Mouse (Mus musculus) limb, embryonic 14.5 days (tissue): ENCODE results near the gene Abhd17a. TPM values are rescaled to one million over a fixed set of nuclear protein-coding genes. Genes with fewer than 3 reads are reported as not detected.

Experiments
- ATAC-seq: fragments of 200-750 bp; cut with Nextera tagmentation; 2 replicates; pipeline ENCODE4 v1.8.0; 2017; ENCODE audit warnings: low read depth, moderate number of reproducible peaks, moderate TSS enrichment; ENCODE audit not compliant: low FRiP score
- DNase-seq: peaks from one replicate; pipeline ENCODE4 v3.0.0-alpha.2; 2015; ENCODE audit warnings: low spot score
- H3K27ac ChIP-seq: fragments of 300-500 bp; sonication (generic); replicated peaks from 2 replicates; pipeline ENCODE4 v1.5.1; 2014; ENCODE audit warnings: low read depth, mild to moderate bottlenecking, low read length, moderate library complexity, mixed read lengths
- H3K27me3 ChIP-seq: fragments of 300-500 bp; sonication (generic); 2 replicates; pipeline ENCODE4 v1.6.1; 2014; ENCODE audit warnings: low read length, mixed read lengths; ENCODE audit not compliant: control insufficient read depth, insufficient read depth
- H3K36me3 ChIP-seq: fragments of 300-500 bp; sonication (generic); 2 replicates; pipeline ENCODE4 v1.6.1; 2014; ENCODE audit warnings: mild to moderate bottlenecking, low read length, moderate library complexity, mixed read lengths; ENCODE audit not compliant: control insufficient read depth, insufficient read depth
- H3K4me1 ChIP-seq: fragments of 300-500 bp; sonication (generic); 2 replicates; pipeline ENCODE4 v1.6.1; 2014; ENCODE audit warnings: antibody characterized with exemption, low read length, mixed read lengths; ENCODE audit not compliant: control insufficient read depth, insufficient read depth
- H3K4me2 ChIP-seq: fragments of 300-500 bp; sonication (generic); replicated peaks from 2 replicates; pipeline ENCODE4 v1.6.1; 2014; ENCODE audit warnings: low read depth, mild to moderate bottlenecking, low read length, moderate library complexity; ENCODE audit not compliant: severe bottlenecking
- H3K4me3 ChIP-seq: fragments of 300-500 bp; sonication (generic); replicated peaks from 2 replicates; pipeline ENCODE4 v1.5.1; 2014; ENCODE audit warnings: low read length
- H3K9ac ChIP-seq: fragments of 300-500 bp; sonication (generic); 2 replicates; pipeline ENCODE4 v1.6.1; 2014; ENCODE audit warnings: mild to moderate bottlenecking, low read depth, low read length, moderate library complexity; ENCODE audit not compliant: severe bottlenecking
- H3K9me3 ChIP-seq: fragments of 300-500 bp; sonication (generic); 2 replicates; pipeline ENCODE4 v1.6.1; 2016; ENCODE audit warnings: low read length; ENCODE audit not compliant: control insufficient read depth
- POLR2A ChIP-seq: fragments of 200-500 bp; IDR thresholded peaks from 2 replicates; pipeline ENCODE4 v1.8.0; 2012; ENCODE audit warnings: inconsistent platforms, mild to moderate bottlenecking, moderate library complexity, borderline replicate concordance; ENCODE audit not compliant: insufficient read depth, insufficient read length; ENCODE audit errors: extremely low read depth
- WGBS: fragments of 180-500 bp; shearing (Covaris S2); extraction: QIAGEN DNeasy Blood & Tissue Kit; methylation state at CpG from one replicate; pipeline ENCODE4 v1.1.7; 2014; 5-methylcytosine and 5-hydroxymethylcytosine counted together
- polyA plus RNA-seq, 2 experiments: library from polyadenylated mRNA; depleted of rRNA in 1 of 2; stranded (reverse) in 1 of 2; unstranded in 1 of 2; fragments of >200 nt; fragmentation: Nextera tagmentation in 1 of 2; extraction: Ambion mirVana in 1 of 2; gene quantifications; 2 replicates each; pipeline versions ENCODE4 v1.2.1 to v1.2.3; 2012 to 2014

Abhd17a gene
- polyA plus RNA-seq, 2 experiments, result 116 to 129 TPM

- Histone ChIP-seq H3K27ac (no peak overlapping the region), H3K9me3 (no peaks in the 10 kb centered on the region), H3K36me3 (no peaks in the 10 kb centered on the region), H3K4me1 (peaks cover 44% of the 10 kb centered on the region), H3K9ac (peak overlapping the region; percentile 76), H3K4me2 (peak overlapping the region; percentile 91), H3K27me3 (no peaks in the 10 kb centered on the region), H3K4me3 (peak overlapping the region; percentile 86)
- DNase-seq (no peak), ATAC-seq (no peak)
- WGBS, result 17% methylated on average over 17 of the region's 17 CpGs
- TF ChIP-seq POLR2A, result no peak
Observed at GRCm38 (mm10) chr10:80575925-80576324, 14.2 kb downstream of the Abhd17a start.

- no peaks in the 10 kb centered on the region for H3K9me3 ChIP-seq
- ATAC-seq (no peak), DNase-seq (no peak)
- TF ChIP-seq POLR2A, result no peak
- WGBS, result 79% methylated on average over 3 of the region's 3 CpGs
- no peak overlapping the region for H3K4me2 ChIP-seq
- peaks cover 50% of the 10 kb centered on the region for H3K4me1 ChIP-seq
- H3K27me3 ChIP-seq, result no peaks in the 10 kb centered on the region
- H3K4me3 ChIP-seq, result peak overlapping the region; percentile 86; the same call in 1 of the 2 replicates
- H3K36me3 ChIP-seq, result no peaks in the 10 kb centered on the region
- no peak overlapping the region for H3K27ac ChIP-seq
- H3K9ac ChIP-seq, result no peak overlapping the region; the same call in 1 of the 2 replicates
Observed at GRCm38 (mm10) chr10:80574896-80575295, 15.2 kb downstream of the Abhd17a start.

- DNase-seq (no peak), ATAC-seq (no peak)
- Histone ChIP-seq H3K27ac (no peak overlapping the region), H3K36me3 (no peaks in the 10 kb centered on the region), H3K27me3 (no peaks in the 10 kb centered on the region), H3K4me3 (no peak overlapping the region), H3K9me3 (no peaks in the 10 kb centered on the region), H3K4me2 (no peak overlapping the region), H3K9ac (no peak overlapping the region), H3K4me1 (peaks cover 53% of the 10 kb centered on the region)
- 58% methylated on average over 9 of the region's 9 CpGs for WGBS
- TF ChIP-seq POLR2A, result no peak
Observed at GRCm38 (mm10) chr10:80573944-80574343, 16.2 kb downstream of the Abhd17a start.

- TF ChIP-seq POLR2A, result no peak
- H3K27ac ChIP-seq, result no peak overlapping the region
- 69% methylated on average over 2 of the region's 2 CpGs for WGBS
Observed at GRCm38 (mm10) chr10:80572477-80572876, 17.7 kb downstream of the Abhd17a start.

GRCm38 (mm10) chr10:80570871-80571836, 19.0 kb downstream of the Abhd17a start:
- Histone ChIP-seq H3K4me1 (peaks cover 45% of the 10 kb centered on the region), H3K4me2 (peak overlapping the region; percentile 41), H3K27ac (peak overlapping the region; percentile 61), H3K9ac (peak overlapping the region; percentile 45), H3K9me3 (no peaks in the 10 kb centered on the region), H3K27me3 (no peaks in the 10 kb centered on the region), H3K36me3 (peaks cover 12% of the 10 kb centered on the region), H3K4me3 (peak overlapping the region; percentile 14; the same call in 1 of the 2 replicates)
- DNase-seq (no peak), ATAC-seq (peak; percentile 32; the same call in 1 of the 2 replicates)
- no peak for TF ChIP-seq POLR2A
- WGBS, result 19% methylated on average over 30 of the region's 30 CpGs

More at GRCm38 (mm10) chr10:80572477-80572876, 17.7 kb downstream of the Abhd17a start:
- no peaks in the 10 kb centered on the region for H3K27me3 ChIP-seq
- H3K4me1 ChIP-seq, result peaks cover 45% of the 10 kb centered on the region
- ATAC-seq, result no peak
- no peaks in the 10 kb centered on the region for H3K9me3 ChIP-seq
- H3K4me3 ChIP-seq, result no peak overlapping the region
- peaks cover 11% of the 10 kb centered on the region for H3K36me3 ChIP-seq
- H3K4me2 ChIP-seq, result no peak overlapping the region
- H3K9ac ChIP-seq, result no peak overlapping the region
- no peak for DNase-seq
